Mouse (Mus musculus): ENCODE measurements at regions not wholly inside any gene's neighbourhood (a gene's known extent, or its start where the extent isn't known, plus 50 kb on each side); places are given as distances from the start of the nearest gene placed in this dataset.

DNA sequence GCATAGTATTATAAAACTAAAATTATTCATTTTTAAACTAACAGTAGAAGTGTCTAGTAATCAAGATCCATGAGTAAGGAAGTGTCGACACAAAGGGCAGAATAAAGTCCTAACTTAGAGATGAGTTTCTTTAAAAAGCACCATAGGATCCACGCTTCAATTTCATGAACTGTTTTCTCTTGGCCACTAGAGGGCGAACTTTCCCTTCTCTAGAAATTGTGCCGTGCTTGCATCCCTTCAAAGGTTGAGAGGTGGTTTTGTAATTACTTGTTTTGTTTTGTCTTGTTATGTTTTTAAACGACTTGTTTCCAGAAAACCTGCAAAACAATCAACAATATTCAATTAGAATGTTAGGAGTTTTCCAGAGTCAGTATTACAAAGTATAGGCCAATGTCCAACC is 253.8 kb downstream of the Pax3 start:
- DNase-seq (ENCODE audit: low read depth, low spot score), result peak; percentile 79

DNA sequence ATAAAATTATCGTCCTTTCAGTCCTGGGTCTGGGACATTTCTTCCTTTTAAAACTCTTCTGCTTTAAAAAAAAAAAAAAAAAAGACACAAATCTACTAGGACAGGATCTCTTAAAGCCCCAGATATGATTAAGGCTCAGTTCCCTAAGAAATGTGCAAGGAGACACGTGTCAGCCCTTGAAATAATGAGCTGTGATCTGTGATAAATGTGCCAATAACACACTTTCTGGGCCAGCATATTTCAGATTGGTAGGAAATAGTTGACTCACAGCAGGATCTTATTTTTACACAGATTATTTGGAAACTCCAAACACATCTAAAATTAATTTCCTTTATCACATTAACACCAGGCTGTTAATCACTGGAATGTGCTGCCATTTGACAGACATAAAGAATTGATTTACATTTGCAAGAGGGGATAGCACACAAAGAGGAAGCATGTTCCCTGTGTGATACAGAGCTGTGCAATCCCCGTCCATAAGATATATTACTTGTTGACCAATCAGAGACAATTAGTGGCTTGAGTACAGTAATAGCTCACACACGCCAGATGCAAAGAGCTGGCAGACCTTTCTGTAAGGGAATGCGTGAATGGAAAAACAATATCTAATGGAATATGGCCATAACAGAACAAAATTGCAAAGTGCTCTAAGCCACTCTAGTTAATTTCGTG is 263.7 kb downstream of the Pax3 start:
- no peak for DNase-seq (ENCODE audit: low read depth, low spot score)

DNA sequence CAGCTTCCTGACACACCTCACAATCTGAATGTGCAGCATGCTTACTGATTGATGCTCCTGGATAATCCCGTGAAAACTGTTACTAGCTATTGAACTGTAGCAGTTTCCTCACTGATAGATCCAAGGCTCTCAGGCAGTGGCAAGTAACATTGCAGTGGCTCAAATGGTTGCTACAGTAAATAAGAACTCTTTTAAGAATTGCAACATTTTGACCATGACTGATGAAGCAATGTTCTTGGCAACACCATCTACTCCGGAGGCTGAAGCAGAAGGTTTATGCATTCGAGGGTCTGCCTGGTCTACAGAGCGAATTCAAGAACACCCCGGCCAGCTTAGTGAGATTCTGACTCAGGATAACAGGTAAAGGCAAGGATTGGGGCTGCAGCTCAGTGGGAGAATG is 264.7 kb downstream of the Pax3 start:
- DNase-seq (ENCODE audit: low read depth, low spot score), result no peak

DNA sequence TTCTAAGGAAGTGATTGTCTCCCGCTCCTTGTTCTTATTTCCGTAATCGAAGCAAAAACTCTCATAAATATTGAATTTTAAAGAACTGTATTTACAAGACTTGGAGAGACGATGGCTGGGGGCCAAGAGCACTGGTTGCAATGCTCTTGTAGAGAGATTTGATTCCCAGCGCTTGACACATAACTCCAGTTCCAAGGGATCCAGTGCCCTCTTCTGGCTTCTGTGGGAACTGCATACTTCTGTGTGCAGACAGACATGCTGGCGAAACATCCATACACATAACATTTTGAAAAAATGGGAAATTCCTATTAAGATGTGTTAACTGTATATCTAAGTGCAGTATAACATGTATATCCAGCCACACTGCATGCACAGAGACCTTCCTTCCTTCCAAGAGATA is 266.3 kb downstream of the Pax3 start:
- peak; percentile 57 for DNase-seq (ENCODE audit: low read depth, low spot score)

DNA sequence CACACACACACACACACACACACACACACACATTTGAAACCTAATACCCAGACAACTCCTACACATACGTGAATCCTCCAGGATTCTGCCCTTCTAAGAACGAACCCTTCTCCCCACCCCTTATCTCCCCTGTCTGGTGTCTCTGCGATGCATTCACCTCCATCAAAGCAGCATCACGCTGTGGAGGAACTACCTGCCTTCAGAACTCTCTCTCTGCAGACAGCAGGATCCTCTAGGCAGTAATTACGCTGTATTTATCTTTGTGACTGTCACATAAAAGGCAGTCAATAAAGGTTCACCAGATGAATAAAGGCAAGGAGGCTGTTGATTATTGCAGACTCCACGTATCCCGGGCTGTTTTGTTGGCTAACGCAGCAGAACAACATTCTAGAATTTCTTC is 267.4 kb downstream of the Pax3 start:
- no peak for DNase-seq (ENCODE audit: low read depth, low spot score)

DNA sequence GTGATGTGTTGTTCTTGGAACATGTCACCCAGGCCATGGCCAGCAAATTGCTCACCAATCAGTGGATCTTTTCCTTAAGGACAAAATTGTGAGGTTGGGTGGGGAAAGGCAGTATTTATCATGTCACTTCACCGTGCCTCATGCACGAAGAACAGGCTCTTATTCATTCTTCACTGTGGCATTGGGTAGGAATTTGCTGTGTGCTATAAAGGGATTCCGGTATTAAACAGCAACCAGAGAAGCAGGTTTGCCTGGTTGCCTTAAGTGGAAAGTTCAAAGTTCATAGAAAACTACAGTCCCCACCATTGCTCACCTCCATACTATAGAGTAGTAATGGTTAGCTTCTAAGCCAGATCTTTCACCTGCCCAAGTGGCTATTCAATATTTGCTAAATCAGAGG is 270.8 kb downstream of the Pax3 start:
- DNase-seq (ENCODE audit: low read depth, low spot score), result no peak

DNA sequence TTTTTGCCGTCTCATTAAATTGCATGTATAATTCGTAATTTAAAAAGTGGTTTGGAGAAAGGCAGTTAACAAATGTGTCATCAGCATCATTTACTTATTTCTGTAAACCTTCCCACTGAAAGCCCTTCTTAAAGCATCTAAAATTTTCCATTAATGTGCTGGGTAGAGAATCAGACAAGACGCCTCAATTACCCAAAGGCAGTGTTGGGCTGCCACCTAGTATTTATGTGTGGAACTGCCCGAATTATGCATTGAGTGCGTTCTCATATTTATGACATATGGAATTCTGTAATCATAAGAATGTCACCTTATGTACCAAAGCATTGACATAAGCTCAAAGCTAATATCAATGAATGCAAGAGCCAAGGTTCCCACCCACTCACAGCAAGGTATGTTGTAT is 300.7 kb downstream of the Pax3 start:
- DNase-seq (ENCODE audit: low read depth, low spot score), result peak; percentile 75

DNA sequence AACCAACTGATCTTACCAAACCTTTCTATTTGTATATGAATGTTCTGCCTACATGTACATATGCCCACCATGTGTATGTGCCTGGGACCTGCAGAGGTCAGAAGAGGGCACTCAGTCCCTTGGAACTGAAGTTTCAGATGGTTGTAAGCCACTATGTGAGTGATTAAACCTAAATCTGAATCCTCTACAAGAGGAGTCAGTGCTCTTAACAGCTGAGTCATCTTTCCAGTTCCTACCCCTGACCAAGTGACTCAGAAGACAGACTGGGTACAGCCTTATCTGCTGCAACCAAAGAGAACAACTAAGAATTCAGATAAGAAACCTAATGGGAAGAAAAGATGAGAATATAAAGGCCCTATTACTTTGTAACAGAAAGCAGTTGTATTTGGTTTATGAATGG is 317.9 kb downstream of the Pax3 start:
- DNase-seq (ENCODE audit: low read depth, low spot score), result peak; percentile 67

DNA sequence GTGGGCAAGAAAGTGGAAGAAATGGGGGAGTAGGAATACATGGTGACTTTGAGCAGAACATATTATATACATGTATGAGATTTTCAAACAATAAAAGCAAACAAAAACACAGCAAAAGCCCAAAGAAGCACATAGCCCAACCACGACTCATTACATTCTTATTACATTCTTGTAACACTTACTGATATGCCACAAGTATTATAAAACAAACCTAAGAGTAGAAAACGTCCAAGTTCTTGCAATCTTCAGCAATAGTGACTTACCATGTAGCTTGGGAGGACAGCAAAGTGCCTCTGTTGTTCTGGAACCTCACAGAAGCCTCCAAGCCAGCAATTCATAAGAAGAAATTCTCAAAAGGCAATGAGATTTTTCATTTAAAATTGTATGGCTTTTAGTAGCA is 326.8 kb downstream of the Pax3 start:
- DNase-seq (ENCODE audit: low read depth, low spot score), result peak; percentile 77

DNA sequence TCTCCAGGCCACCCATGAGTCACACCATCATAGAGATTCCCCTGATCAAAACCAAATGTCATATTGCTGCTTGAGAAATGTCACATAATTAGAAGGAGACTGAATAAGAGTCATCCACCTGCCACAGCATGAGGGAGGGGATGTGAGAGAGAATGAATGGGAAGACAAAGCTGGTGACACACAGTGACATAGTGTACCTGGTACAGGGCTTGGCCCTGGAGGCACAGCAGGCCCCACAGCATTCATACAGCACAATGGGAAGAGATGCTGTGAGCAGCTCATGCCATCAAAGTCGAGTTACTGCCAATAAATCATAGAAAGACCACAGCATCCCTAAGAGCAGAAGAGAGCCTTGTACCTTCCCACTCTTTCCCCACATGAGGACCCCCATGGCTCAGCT is 327.8 kb downstream of the Pax3 start:
- peak; percentile 60 for DNase-seq (ENCODE audit: low read depth, low spot score)

DNA sequence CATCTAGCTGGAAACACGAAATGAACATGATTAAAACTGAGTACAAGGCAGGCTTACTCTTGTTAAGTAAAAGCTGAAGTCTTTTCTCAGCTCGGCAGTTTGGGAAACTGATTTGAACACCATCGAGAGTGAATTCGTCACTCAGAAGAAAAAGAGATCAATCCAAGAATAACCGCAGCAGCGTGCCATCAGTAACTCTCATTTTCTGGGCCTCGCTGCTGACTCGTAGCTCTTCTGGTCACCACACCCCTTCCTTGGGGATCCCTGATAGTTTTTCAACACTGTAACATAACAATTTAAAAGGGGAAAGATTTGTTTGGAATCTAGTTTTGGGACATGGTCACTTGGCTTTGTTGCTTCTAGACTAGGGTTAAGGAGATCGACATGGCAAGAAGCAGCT is 337.0 kb downstream of the Pax3 start:
- DNase-seq (ENCODE audit: low read depth, low spot score), result peak; percentile 63

DNA sequence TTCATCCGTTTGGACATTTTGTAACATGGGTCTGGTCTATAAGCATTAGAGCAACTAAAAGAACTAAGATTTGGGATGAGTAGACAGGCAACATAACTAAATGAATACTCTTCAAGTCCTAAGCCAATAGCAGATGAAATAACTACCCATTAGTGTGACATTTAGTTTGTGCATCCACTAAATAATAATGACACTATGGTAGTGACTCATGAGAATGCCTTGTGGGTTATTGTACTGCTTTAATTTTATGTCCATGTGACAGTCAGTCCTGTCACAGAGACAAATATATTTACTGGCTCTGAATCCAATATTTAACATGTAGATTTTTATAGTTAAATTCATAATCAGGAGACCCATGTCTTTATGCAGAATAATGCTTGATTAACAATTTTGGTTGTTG is 339.5 kb upstream of the Epha4 start:
- DNase-seq (ENCODE audit: low read depth, low spot score), result no peak

DNA sequence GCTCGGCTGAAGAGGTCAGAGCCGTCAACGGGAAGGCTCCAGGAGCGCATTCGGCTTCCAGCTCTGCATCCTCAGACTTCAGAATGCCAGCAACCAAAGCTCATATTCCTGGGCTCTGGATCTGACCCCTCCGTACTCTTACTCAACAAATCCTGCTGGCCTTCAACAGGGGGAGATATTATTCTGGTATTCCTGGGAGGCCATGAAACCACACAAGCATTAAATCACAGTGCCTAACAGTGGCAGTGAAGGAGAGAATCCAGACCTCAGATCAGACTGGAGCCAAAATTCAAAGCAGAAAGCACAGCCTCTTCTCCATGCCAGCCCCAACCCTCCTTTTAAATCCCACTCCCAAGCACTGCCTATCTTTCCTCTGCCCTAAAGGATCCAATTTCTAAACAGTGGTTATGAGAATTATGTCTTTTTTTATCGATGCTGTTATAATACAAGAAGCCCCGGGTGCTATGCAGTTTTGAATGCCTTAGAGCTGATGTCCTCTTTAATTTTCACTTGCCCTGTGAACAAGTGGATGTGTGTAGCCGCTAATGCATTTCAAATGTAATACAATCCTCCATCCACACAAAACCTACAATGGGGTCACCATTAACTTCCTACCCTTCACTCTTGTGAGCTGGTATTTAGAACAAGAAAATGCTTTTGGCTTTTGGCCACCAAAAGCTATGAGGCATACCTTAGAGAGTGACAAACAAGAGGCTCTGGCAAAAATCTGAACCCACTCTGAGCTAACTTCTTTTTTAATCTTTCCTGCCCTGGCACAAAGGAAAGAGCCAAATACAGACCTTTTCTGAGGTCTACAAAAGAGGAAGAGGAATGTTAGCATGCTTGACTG is 333.1 kb upstream of the Epha4 start:
- peak; percentile 64 for DNase-seq (ENCODE audit: low read depth, low spot score)

DNA sequence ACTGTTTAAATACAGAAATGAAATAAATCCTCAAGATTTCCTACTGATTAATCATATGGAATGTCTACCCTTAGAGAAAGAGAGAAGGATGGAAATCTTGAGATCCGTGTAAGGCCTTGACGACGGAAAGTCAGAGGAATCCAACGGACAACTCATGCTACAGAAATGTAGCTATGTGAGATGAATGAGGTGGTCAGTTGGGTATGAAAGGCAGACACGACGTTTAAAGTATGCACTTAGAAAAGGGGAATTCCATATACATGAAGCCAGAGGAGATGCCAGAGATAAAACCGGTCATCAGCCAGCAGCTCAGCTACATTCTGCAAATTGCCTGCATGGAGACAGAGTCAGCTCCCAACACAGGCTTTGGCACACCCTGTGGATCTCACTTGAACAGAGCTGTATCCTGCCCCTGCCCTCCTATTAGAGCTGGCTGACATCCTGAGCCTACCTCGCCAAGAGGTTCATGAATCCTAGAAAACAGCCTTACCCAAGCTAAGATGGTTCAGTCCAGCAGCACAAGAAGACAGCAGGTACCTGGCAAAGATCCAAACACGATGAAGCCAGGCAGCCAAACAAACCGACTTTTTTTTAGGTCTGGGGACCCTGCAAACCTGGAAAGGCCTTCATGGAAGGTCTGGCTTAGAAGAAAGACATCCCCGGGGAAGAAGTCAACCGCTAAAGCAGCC is 331.3 kb upstream of the Epha4 start:
- DNase-seq (ENCODE audit: low read depth, low spot score), result peak; percentile 93

DNA sequence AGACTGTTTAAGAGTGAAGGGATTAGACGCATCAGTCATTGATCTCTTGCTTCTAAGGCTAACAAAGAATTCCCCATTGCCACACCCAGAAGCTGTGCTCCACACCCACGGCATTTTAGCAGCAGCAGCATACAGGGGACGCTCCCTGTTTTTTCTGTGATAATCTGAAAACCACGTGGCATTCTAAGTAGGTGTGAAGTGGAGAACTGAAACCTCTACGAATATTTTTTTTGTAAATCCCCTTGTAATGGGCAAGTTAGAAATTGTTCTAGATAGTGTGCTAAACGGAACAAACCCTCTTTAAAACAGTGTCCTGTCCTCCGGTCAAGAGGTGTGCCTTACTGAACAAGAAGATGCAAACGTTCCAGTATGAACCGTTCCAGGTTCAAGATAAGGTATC is 325.8 kb upstream of the Epha4 start:
- no peak for DNase-seq (ENCODE audit: low read depth, low spot score)

DNA sequence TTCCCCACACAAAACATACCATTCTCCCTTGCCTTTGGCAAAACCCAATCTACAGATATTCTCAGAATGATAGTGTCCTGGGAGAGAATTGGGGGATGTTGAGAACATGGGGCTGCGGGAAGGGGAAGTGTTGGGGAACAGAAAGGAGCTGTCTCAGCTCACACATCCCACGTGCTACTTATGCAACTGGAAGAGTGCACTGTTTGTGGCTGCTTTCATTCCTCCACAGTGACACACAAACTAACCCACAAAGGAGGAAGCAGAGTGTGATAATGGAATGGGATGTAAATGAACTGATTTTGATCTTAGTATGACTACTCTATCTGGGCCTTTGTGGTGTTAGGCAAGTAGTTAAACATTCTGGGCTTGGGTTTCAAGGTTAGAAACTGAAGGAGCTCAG is 317.3 kb upstream of the Epha4 start:
- DNase-seq (ENCODE audit: low read depth, low spot score), result peak; percentile 52

DNA sequence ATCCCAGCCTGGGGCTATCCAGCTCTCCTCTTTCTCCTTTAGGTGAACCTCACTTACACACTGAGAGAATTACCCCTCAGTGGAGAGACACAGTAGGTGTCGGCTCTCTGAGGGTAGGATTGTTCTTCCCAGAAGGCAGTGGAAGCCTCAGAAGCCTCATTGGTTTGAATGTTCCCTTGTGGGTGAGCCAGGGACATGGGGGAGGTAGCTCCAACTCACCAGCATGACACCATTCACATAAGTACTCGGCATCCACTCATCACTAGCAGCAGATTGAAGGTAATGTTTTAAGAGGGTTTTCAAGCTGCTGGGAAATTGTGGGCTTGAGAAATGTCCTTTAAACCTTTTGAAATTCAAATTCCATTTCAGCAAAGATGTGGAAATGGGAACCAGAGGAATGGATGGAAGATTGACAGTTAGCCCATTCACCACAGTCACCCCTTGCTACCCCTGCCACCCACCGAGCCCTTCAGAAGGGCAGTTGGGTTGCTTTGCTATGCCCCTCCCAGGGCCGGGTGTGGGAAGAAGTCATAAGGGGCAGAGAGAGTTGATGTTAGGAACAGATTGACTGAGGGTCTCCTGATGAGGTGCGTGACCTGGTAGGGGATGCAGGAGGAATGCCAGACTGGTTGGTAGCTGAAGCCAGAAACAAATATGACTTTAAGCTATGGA is 310.0 kb upstream of the Epha4 start:
- DNase-seq (ENCODE audit: low read depth, low spot score), result no peak

DNA sequence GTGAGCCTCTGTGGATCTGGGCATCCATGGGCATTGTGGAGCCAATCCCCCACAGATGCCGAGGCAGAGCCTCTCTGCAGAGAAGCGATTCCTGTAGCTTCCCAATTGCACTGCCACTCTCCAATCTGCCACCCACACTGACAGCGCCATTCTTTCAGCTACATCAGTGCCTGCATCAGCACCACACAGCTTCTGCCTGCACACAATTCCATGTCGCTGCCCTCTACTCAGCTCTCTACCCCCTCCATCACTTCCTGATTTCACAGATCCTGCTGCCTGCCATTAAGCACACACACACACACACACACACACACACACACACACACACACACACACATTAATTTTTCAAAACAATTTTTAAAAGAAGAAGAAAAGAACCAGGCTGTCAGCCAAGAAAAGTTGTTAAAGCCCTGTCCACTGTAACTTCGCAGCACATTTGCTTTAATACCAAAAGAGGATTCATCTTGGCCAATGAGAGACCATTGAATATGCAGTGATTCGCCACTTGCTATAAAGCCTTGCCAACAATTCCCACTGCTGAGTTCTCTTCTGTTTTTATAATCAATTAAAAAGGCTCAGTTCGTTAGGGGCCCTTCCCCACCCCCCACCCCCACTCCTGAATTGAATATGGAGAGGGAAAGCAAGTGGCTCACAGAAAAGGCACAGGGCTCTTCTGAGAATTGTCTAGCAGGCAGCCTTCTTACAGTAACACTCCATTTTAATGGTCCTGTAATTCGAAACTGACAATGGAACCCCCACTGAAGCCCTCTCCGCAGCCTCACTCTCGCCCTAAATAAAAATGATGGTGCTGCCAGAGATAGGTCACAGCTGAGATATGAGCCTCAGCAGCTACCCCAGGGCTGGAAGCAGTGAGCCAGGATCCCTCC is 309.2 kb upstream of the Epha4 start:
- no peak for DNase-seq (ENCODE audit: low read depth, low spot score)

DNA sequence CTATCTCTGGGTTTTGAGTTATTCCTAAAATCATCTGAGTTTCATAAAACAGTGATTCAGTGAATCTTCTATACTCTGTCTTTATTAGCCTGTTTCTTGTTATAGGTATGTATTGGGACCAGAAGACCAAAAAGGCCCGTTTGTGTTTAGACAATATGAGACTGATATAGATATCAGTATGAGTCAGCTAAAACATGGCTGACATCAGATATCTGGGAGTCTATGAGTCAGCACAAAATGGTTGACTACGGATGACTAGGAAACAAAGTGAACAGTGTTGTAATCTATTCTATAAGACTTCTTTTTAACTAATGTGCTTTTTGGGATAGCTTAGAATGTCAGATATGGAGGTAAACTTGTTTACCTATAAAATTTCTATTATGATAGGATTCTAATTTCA is 305.2 kb upstream of the Epha4 start:
- DNase-seq (ENCODE audit: low read depth, low spot score), result peak; percentile 56

DNA sequence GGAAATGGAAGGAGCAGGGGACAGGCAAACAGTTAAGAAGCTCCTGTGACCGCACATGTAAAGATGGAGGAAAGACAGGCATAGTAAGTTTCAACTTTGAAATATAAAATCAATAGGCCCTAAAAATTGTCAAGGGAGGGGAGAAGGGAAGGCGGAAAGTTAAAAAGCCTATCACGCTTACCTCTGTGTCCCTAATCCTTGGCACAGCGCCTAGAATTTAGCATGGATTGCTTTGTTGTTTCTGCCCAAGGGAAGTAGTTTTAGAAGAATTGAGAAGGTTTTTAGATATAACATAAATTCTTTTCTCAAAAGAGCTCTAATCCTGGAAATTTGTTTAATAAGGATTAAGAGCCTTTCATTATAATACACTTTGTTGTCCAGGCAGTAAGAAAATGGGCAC is 300.6 kb upstream of the Epha4 start:
- no peak for DNase-seq (ENCODE audit: low read depth, low spot score)

DNA sequence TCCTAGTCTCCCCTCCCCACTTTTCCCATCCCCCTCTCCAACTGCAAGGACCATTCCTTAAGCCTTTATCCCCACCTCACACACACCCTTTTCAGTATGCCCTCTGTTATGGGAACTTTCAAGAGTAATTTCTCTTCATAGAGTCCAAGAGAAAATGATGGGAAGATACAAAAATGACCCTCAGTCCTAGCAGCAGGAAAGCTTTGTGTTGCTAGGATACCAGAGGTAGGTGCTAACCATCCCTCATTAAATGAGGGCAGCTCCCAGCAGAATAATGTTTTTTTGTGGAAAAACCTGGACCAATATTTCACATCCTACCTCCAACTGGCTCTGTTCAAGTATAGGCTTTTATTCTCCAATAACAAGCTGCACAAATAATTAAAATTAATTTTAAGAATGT is 296.7 kb upstream of the Epha4 start:
- DNase-seq (ENCODE audit: low read depth, low spot score), result no peak
